Mouse (Mus musculus) thymus, adult 2 months (tissue): ENCODE measurements around the gene Adat2. TPM values are rescaled to one million over a fixed set of nuclear protein-coding genes. Genes with fewer than 3 reads are reported as not detected.

Experiments
- DNase-seq: peaks from one replicate; pipeline ENCODE4 v3.0.0; 2021
- H3K27ac ChIP-seq: fragments of 200-500 bp; 2 replicates; pipeline ENCODE4 v1.5.1; 2012; ENCODE audit warnings: low read length, control low read depth; ENCODE audit not compliant: control insufficient read depth, insufficient read depth
- H3K27me3 ChIP-seq: fragments of 200-500 bp; 2 replicates; pipeline ENCODE4 v1.6.1; 2012; ENCODE audit warnings: mild to moderate bottlenecking, low read length, moderate library complexity, mixed read lengths; ENCODE audit not compliant: control insufficient read depth, insufficient read depth
- H3K36me3 ChIP-seq: fragments of 200-500 bp; 2 replicates; pipeline ENCODE4 v1.6.1; 2012; ENCODE audit warnings: mild to moderate bottlenecking, low read length, moderate library complexity; ENCODE audit not compliant: control insufficient read depth, insufficient read depth
- H3K4me1 ChIP-seq: fragments of 200-500 bp; replicated peaks from 2 replicates; pipeline ENCODE4 v1.6.1; 2012; ENCODE audit warnings: low read length; ENCODE audit not compliant: control insufficient read depth, insufficient read depth
- H3K4me3 ChIP-seq: fragments of 200-500 bp; 2 replicates; pipeline ENCODE4 v1.5.1; 2012; ENCODE audit warnings: mild to moderate bottlenecking, low read length, control low read depth, moderate library complexity; ENCODE audit not compliant: control insufficient read depth, insufficient read depth
- CTCF ChIP-seq: fragments of 200-500 bp; IDR thresholded peaks from 2 replicates; pipeline ENCODE4 v1.5.1; 2012; ENCODE audit warnings: mild to moderate bottlenecking, control low read depth, low read length, moderate library complexity, borderline replicate concordance; ENCODE audit not compliant: control insufficient read depth, poor library complexity, insufficient read depth; ENCODE audit errors: extremely low read depth
- POLR2A ChIP-seq: fragments of 200-500 bp; IDR thresholded peaks from 2 replicates; pipeline ENCODE4 v1.6.1; 2012; ENCODE audit warnings: mild to moderate bottlenecking, low read length, control low read depth, moderate library complexity; ENCODE audit not compliant: control insufficient read depth, poor library complexity, insufficient read depth; ENCODE audit errors: extremely low read depth
- WGBS: fragments of 180-500 bp; shearing (Covaris S2); methylation state at CpG from one replicate; pipeline ENCODE4 v1.1.7; 2018; 5-methylcytosine and 5-hydroxymethylcytosine counted together
- polyA plus RNA-seq: library from polyadenylated mRNA; depleted of rRNA; stranded (reverse); fragments of >200 nt; gene quantifications from 2 replicates; pipeline ENCODE4 v1.2.3, GENCODE M21; 2012; rRNA removed

Adat2 gene
- polyA plus RNA-seq: 6.1 and 7.8 TPM in 2 replicates

DNA sequence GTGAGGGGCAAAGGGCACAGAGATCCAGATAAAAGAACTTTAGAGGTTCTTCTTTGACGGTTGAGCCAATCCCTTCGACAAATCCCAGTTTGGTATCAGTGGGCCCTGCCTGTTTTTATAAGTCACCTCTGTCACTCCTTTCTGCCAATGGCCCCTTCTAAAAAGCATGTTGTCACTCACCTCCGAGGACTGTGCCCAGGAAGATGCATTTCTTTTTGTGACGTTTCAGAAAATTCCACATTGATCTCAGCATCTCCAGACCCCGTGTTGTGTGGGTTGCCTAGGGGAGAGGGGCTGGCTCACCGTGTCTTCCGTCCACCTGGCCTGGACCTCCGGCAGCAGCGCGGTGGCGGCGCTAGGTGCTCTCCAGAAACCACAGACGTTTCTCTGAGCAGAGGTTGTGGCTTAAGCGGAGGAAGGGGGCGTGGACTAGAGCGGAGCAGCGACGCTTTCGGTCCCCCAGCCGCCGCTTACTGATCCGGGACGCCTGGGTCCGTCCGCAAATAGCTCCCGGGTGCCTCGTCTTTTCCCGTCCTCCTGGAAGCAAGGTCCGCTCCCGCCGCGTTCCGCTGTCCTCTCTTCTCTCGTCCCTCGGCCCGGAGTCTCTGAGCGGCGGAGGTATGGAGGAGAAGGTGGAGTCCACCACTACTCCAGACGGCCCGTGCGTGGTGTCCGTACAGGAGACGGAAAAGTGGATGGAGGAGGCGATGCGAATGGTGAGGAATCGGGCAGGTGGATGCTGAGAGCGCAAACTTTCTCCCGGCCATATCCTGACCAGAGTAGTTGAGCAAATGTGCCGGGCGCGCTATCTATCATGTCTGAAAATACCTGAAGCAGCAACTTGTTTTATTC, at the start of gene Adat2, which contains the start of gene Pex3:
Gene Adat2, plus strand, starts transcription at position 249 of the 852 bp plus-strand sequence.
Gene Pex3, minus strand, starts transcription at position 497 of the 852 bp plus-strand sequence.
- Histone ChIP-seq H3K27ac (peak within 1 kb of the TSS; percentile 58), H3K36me3 (no peaks in the 10 kb centered on the region), H3K27me3 (no peaks in the 10 kb centered on the region), H3K4me1 (no peaks in the 10 kb centered on the region), H3K4me3 (peak within 1 kb of the TSS; percentile 98)
- WGBS: under 1% methylated on average over 51 of the region's 51 CpGs
- peak; percentile 88 for DNase-seq
- TF ChIP-seq POLR2A: peak; percentile 61
- no peak; the same call in 1 of the 2 replicates for TF ChIP-seq CTCF

DNA sequence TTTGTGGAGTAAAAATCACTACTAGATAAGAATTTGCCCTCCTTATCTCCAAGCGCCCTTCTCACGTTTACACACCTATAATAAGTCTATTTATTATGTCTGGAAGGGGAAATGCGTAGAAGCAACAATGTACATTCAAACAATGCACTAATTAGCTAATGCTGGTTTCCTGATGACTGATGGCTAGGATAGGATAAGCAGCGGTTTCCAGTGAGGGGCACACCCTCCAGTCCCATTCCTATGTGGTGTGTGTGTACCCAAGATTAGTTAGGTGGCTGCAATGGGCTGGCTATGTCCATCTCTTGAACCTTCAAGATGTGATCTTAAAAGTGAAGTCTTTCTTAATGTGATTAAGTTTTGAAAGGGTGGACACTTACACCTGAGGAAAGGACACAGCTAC, 30.8 kb upstream of the Adat2 start:
- Histone ChIP-seq H3K36me3 (no peaks in the 10 kb centered on the region), H3K27ac (no peak overlapping the region), H3K27me3 (no peaks in the 10 kb centered on the region), H3K4me3 (no peak overlapping the region), H3K4me1 (no peaks in the 10 kb centered on the region)
- 94% methylated on average over 4 of the region's 4 CpGs for WGBS
- DNase-seq: no peak
- TF ChIP-seq POLR2A (no peak), CTCF (no peak)

DNA sequence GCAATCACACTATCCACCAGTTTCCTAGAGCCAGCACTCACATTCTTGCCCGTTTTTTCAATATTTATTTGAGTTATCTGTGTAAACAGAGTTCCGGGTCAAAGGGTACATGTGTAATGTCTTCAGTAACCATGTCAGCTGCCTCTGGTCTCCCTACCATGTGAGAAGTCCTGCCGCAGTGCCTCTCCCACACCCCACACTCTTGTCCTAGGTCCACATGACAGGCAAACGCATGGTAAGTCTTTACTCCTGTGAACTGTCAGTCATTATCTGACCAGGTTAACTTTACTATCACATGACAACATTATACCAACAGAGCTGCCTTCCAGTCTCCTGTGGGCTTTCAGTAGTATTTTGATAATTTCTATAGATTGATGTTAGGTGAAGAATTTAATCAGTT, 24.5 kb upstream of the Adat2 start:
- Histone ChIP-seq H3K36me3 (peaks cover 4% of the 10 kb centered on the region), H3K4me3 (no peak overlapping the region), H3K27me3 (no peaks in the 10 kb centered on the region), H3K27ac (no peak overlapping the region), H3K4me1 (no peaks in the 10 kb centered on the region)
- TF ChIP-seq POLR2A: no peak
- no peak for TF ChIP-seq CTCF
- WGBS: 97% methylated on average over 4 of the region's 4 CpGs
- DNase-seq: no peak

DNA sequence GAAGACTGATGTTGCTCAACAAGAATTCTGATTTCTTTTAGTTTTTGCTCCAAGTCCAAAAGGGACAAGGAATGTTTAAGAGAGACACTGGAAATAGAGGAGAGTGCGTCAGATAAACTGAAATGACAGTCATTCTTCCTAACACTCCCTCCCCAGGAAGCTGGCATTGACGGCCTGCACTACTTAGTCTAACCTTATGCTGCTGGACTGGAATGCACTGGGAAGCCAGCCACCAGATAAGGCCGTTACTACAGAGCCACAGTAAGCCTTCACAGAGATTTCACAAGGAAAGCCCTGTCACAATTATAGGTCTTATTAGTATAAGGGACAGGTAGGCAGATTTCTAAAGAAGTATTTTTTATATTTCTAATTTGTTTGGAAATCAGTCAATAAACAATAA, 17.9 kb upstream of the Adat2 start:
- WGBS: 98% methylated on average over 3 of the region's 3 CpGs

DNA sequence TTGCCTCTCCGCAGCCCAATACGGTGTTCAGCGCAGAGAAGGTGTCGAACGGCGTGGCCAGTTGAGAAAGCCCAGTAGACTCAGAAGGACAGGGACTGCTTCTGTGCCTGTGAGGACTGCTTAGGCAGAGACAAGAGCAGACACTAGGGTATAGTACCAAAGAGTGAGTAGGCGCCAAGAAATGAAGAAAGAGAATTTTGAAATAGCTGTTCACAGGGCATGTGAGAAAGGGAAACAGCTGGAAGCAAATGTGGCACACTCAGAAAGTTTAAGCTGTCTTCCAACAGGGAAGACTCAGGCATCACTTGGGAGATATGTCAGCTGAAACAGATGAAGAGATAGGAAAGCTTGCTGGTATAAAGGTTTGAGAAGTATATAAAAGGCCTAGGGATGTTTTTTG, 16.0 kb upstream of the Adat2 start:
- WGBS: 97% methylated on average over 7 of the region's 7 CpGs
- no peaks in the 10 kb centered on the region for H3K27me3 ChIP-seq
- no peak for DNase-seq
- no peak for TF ChIP-seq POLR2A
- TF ChIP-seq CTCF: no peak
- no peaks in the 10 kb centered on the region for H3K4me1 ChIP-seq
- H3K27ac ChIP-seq: no peak overlapping the region
- H3K4me3 ChIP-seq: no peak overlapping the region
- peaks cover 20% of the 10 kb centered on the region for H3K36me3 ChIP-seq

More for the DNA sequence above, 17.9 kb upstream of the Adat2 start:
- no peaks in the 10 kb centered on the region for H3K27me3 ChIP-seq
- H3K36me3 ChIP-seq: peaks cover 22% of the 10 kb centered on the region
- no peaks in the 10 kb centered on the region for H3K4me1 ChIP-seq
- H3K4me3 ChIP-seq: no peak overlapping the region
- DNase-seq: no peak
- no peak for TF ChIP-seq CTCF
- no peak for TF ChIP-seq POLR2A
- H3K27ac ChIP-seq: no peak overlapping the region

DNA sequence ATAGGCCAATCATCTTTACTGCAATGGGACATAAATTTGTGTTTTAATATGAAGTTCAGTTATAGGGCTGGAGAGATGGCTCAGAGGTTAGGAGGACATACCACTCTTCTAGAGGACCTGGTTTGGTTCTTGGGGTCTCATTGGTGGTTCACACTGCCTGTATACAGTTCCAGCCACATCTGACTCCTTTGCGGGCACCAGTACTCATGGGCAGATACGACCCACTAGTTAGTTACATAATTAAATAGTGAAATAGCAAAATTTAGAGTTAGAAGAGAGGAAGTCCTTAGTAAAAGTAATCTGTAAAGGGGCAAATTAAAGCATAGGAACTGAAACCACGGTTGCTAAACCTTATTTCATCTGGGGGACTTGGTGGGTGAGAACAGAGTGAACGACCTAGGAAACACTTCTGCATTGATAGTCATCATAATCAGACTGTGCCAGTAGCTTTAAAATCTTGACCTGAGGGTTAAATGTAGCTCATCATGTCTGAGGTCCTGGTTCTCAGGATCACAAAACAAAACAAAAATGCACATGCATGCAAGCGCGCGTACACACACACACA, 12.8 kb upstream of the Adat2 start:
- Histone ChIP-seq H3K4me1 (no peaks in the 10 kb centered on the region), H3K36me3 (peaks cover 26% of the 10 kb centered on the region), H3K4me3 (no peak overlapping the region), H3K27ac (no peak overlapping the region), H3K27me3 (no peaks in the 10 kb centered on the region)
- DNase-seq: no peak
- TF ChIP-seq CTCF (no peak), POLR2A (no peak)
- WGBS: 88% methylated on average over 7 of the region's 7 CpGs
